Mouse (Mus musculus) lung, postnatal 0 days (tissue): ENCODE results near the gene Phf21a.

Source experiments
- CTCF ChIP-seq: IDR thresholded peaks from 2 replicates; pipeline ENCODE4 v1.5.1; 2016; ENCODE audit warnings: antibody characterized with exemption, mild to moderate bottlenecking
- EP300 ChIP-seq: IDR thresholded peaks from 2 replicates; pipeline ENCODE4 v1.6.1; 2016; ENCODE audit warnings: antibody characterized with exemption, mild to moderate bottlenecking, control low read depth

- TF ChIP-seq CTCF (no peak), EP300 (no peak)
These were observed 179.6 kb downstream of the Phf21a start for GRCm38 (mm10) chr2:92272510-92272909.
